Mouse (Mus musculus) left cerebral cortex, adult 6 months (tissue): Measurements from ENCODE around the gene Gm10670. TPM values are rescaled to one million over a fixed set of nuclear protein-coding genes. Genes with fewer than 3 reads are reported as not detected.

Experiments
- long read RNA-seq, 2 experiments: library from polyadenylated mRNA; unstranded; transcript quantifications; one replicate each; pipeline ENCODE4 v2.0.0; 2019 to 2020
- polyA plus RNA-seq: library from polyadenylated mRNA; unstranded; fragments of <200 nt; fragmentation: Nextera tagmentation; gene quantifications from 2 replicates; pipeline ENCODE4 v1.2.3, GENCODE M21; 2021

Gene Gm10670
- not detected in 2 replicates for polyA plus RNA-seq
- long read RNA-seq, experiment 1 = 0 reads
- long read RNA-seq, experiment 2 = 0 reads

GRCm38 (mm10) chr7:20474825-20475224 lies at the start of gene Gm10670:
TSS of gene Gm10670 (minus strand) at chr7:20474925.

GRCm38 (mm10) chr7:20510434-20510833 lies 35.7 kb upstream of the Gm10670 start, which contains the start of gene Vmn1r103:
TSS of gene Vmn1r103 (minus strand) at chr7:20510534.

GRCm38 (mm10) chr7:20442493-20442892 lies 32.2 kb downstream of the Gm10670 start, which contains the start of gene Vmn1r101:
TSS of gene Vmn1r101 (minus strand) at chr7:20442593.

Other genes starting within 250 kb of the Gm10670 start
- gene Gm4498, start 241.1 kb downstream of the Gm10670 start, polyA plus RNA-seq = not detected in 2 replicates
- not detected in 2 replicates for gene Gm5890, start 212.1 kb downstream of the Gm10670 start, polyA plus RNA-seq
- not detected in 2 replicates for gene Gm4133, start 140.9 kb downstream of the Gm10670 start, polyA plus RNA-seq
- not detected in 2 replicates for gene Gm5728, start 99.5 kb downstream of the Gm10670 start, polyA plus RNA-seq
- gene Vmn1r100, start 57.0 kb downstream of the Gm10670 start, polyA plus RNA-seq = not detected in 2 replicates
- gene Vmn1r101, start 32.3 kb downstream of the Gm10670 start, polyA plus RNA-seq = not detected in 2 replicates
- gene Vmn1r103, start 35.6 kb upstream of the Gm10670 start, polyA plus RNA-seq = not detected in 2 replicates
- not detected in 2 replicates for gene Vmn1r104, start 58.9 kb upstream of the Gm10670 start, polyA plus RNA-seq
- gene Gm5726, start 70.8 kb upstream of the Gm10670 start, polyA plus RNA-seq = not detected in 2 replicates
- gene Gm4141, start 101.3 kb upstream of the Gm10670 start, polyA plus RNA-seq = not detected in 2 replicates
- not detected in 2 replicates for gene Gm4513, start 124.1 kb upstream of the Gm10670 start, polyA plus RNA-seq
- not detected in 2 replicates for gene Vmn1r107, start 194.0 kb upstream of the Gm10670 start, polyA plus RNA-seq
- gene Vmn1r111, start 228.3 kb upstream of the Gm10670 start, polyA plus RNA-seq = not detected in 2 replicates